Mouse (Mus musculus): ENCODE results near the gene Myg1.

Gene Myg1

GRCm38 (mm10) chr15:102386640-102387039 lies 55.1 kb downstream of the Myg1 start:
- no peak for DNase-seq (ENCODE audit: low spot score)

All from adipocyte (in vitro differentiated cells).